Mouse (Mus musculus): ENCODE measurements around the gene Celf1.

Gene Celf1

DNA sequence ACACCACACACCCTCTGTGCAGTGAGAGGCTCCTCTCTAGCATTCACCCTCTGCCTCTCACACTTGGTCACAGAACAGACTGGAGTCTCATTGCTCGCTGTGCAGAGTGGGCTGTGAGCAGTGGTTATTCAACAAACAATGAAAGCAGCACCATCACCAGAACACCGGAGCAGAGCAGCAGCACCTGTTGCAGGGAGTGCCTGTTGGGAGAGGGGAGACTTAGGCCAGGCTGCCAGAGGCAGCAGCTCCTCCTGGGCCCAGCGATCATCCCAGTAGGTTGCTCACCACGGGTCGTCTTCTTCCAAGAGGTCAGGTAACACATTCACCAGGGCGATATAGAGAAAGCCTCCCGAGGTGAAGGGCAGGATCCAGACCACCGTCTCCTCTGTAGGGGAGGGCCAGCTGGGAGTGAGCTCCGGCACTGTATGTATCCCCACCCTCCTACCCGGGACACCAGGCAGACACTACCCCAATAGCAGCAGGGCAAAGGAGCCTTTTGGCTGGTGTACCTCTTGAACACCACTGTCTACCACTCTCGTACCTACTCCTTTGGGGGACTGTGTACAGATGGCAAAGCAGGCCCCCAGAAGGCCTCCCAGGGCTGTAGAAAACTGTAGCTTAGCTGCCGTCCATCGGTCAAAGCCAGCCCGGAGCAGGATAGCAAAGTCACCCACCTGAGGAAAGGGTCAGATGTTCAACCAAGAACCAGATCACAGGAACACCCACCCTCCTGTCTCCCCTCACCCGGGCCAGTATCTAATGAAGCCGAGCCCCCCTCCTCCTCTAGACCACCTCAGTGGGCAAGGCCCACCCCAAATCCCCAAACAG, 122.8 kb downstream of the Celf1 start:
- DNase-seq (ENCODE audit: low read depth), result no peak

- no peak for DNase-seq (ENCODE audit: low read depth)
These were observed 124.0 kb downstream of the Celf1 start for GRCm38 (mm10) chr2:91064211-91064610.

- DNase-seq (ENCODE audit: low read depth), result no peak
These were observed 125.4 kb downstream of the Celf1 start for GRCm38 (mm10) chr2:91065544-91065943.

GRCm38 (mm10) chr2:91066455-91066854, 126.3 kb downstream of the Celf1 start:
- DNase-seq (ENCODE audit: low read depth), result no peak

- DNase-seq (ENCODE audit: low read depth), result no peak
These were observed 128.1 kb downstream of the Celf1 start for GRCm38 (mm10) chr2:91068162-91068871.

- DNase-seq (ENCODE audit: low read depth), result no peak
These were observed 128.6 kb downstream of the Celf1 start for GRCm38 (mm10) chr2:91068872-91069165.

All from fibroblast of lung, adult 2 months (primary cell).